Mouse (Mus musculus) spleen, adult 2 months (tissue): Measurements from ENCODE around the gene Trabd2b.

ENCODE experiments used
- CTCF ChIP-seq: fragments of 200-500 bp; IDR thresholded peaks from 2 replicates; pipeline ENCODE4 v1.5.1; 2011; ENCODE audit warnings: mild to moderate bottlenecking, inconsistent platforms; ENCODE audit not compliant: insufficient read depth, insufficient read length, insufficient replicate concordance; ENCODE audit errors: extremely low read depth
- POLR2A ChIP-seq: fragments of 200-500 bp; IDR thresholded peaks from 2 replicates; pipeline ENCODE4 v1.6.1; 2011; ENCODE audit warnings: low read depth, low read length, inconsistent platforms

GRCm38 (mm10) chr4:114410026-114410425 is 3.5 kb downstream of the Trabd2b start:
- no peak for TF ChIP-seq CTCF
- no peak for TF ChIP-seq POLR2A
